Mouse (Mus musculus) midbrain, embryonic 10.5 days (tissue): ENCODE measurements around the gene Mboat2. TPM values are rescaled to one million over a fixed set of nuclear protein-coding genes. Genes with fewer than 3 reads are reported as not detected.

ENCODE experiments used
- DNase-seq: peaks from one replicate; pipeline ENCODE4 v3.0.0-alpha.2; 2017; ENCODE audit warnings: low spot score
- H3K27ac ChIP-seq: fragments of 300-500 bp; sonication (generic); replicated peaks from 2 replicates; pipeline ENCODE4 v1.5.1; 2016; ENCODE audit warnings: mild to moderate bottlenecking
- H3K27me3 ChIP-seq: fragments of 300-500 bp; sonication (generic); 2 replicates; pipeline ENCODE4 v1.6.1; 2016; ENCODE audit warnings: low read depth, mild to moderate bottlenecking; ENCODE audit not compliant: poor library complexity, severe bottlenecking
- H3K36me3 ChIP-seq: fragments of 300-500 bp; sonication (generic); 2 replicates; pipeline ENCODE4 v1.6.1; 2016; ENCODE audit warnings: mild to moderate bottlenecking, moderate library complexity
- H3K4me1 ChIP-seq: fragments of 300-500 bp; sonication (generic); 2 replicates; pipeline ENCODE4 v1.6.1; 2016
- H3K4me3 ChIP-seq: fragments of 300-500 bp; sonication (generic); 2 replicates; pipeline ENCODE4 v1.5.1; 2016; ENCODE audit warnings: mild to moderate bottlenecking, moderate library complexity
- H3K9me3 ChIP-seq: fragments of 300-500 bp; sonication (generic); replicated peaks from 2 replicates; pipeline ENCODE4 v1.6.1; 2016; ENCODE audit warnings: mild to moderate bottlenecking
- WGBS: fragments of 180-500 bp; shearing (Covaris S2); methylation state at CpG from one replicate; pipeline ENCODE4 v1.1.7; 2016; 5-methylcytosine and 5-hydroxymethylcytosine counted together
- polyA plus RNA-seq: library from polyadenylated mRNA; unstranded; fragments of >200 nt; fragmentation: Nextera tagmentation; extraction: Ambion mirVana; gene quantifications from 2 replicates; pipeline ENCODE4 v1.2.1, GENCODE M21; 2016

The Mboat2 gene
- 49.8 and 56.8 TPM in 2 replicates for polyA plus RNA-seq

DNA sequence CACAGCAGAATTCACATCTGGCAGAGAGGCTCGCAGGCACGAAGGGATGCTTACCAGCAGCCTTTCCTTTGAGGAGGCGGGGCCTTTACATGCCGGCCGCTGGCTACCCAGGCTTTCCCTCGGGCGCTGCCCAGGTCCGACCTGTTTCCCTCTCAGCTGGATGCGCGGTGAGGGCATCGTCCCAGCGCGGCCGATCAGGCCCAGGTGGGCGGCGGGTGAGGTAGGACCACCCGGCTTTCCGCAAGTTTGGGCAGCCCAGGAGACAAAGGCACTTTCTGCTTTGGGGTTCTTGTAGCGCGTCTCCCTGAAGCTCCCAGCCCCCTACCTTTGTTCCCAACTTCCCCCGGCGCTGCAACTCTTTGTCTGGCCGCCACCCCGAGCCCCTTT, at the start of gene Mboat2:
Gene Mboat2, plus strand, starts transcription at position 114 of the 387 bp plus-strand sequence.
- Histone ChIP-seq H3K4me3 (peak within 1 kb of the TSS; percentile 83), H3K27me3 (no peaks in the 10 kb centered on the region), H3K36me3 (no peaks in the 10 kb centered on the region; the same call in 1 of the 2 replicates), H3K27ac (peak within 1 kb of the TSS; percentile 99), H3K9me3 (no peaks in the 10 kb centered on the region), H3K4me1 (peaks cover 49% of the 10 kb centered on the region)
- DNase-seq, result no peak
- under 1% methylated on average over 24 of the region's 24 CpGs for WGBS

DNA sequence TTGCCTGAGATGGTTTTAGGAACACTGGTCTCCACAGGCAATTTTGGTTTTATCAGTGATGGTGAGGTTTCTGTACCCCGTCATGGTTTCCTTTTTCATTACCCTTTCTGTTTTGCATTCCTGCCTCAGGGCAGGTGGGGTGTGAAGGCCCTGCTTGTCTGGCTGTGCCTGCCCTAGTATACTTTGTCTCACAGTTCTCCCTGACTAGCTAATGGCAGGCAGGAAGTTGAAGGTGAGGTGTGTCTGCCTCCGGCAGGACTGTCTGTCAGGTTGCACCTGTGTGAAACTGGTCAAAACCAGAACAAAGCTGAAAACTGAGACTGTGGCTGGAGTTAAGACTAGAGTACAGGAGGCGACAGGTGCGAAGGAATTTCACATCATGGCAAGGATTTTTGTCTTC, 46.9 kb upstream of the Mboat2 start:
- H3K4me1 ChIP-seq, result peaks cover 15% of the 10 kb centered on the region
- H3K4me3 ChIP-seq, result no peak overlapping the region
- WGBS, result 83% methylated on average over 4 of the region's 4 CpGs
- DNase-seq, result no peak
- H3K36me3 ChIP-seq, result no peaks in the 10 kb centered on the region
- H3K27me3 ChIP-seq, result peaks cover 8% of the 10 kb centered on the region; the same call in 1 of the 2 replicates
- no peaks in the 10 kb centered on the region for H3K9me3 ChIP-seq
- H3K27ac ChIP-seq, result no peak overlapping the region

DNA sequence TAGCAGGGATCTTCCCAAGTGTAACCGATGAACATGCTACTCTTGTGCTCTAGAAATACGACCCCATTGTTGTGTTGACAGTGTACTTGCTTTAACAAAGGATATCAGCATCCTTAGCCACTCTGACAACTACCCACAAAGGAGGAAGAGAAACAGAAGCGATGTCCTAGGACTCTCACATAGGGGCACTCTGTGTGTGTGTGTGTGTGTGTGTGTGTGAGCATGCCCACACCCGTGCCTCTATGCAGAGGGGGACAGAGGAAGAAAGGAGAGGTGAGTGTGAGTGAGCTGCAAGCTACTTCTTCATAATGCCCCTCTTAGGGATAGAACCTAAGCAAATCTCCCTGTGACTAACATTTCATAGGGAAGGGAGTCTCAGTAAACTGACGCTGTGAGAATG, 44.8 kb upstream of the Mboat2 start:
- Histone ChIP-seq H3K27me3 (peaks cover 8% of the 10 kb centered on the region; the same call in 1 of the 2 replicates), H3K4me1 (peaks cover 15% of the 10 kb centered on the region), H3K36me3 (no peaks in the 10 kb centered on the region), H3K27ac (no peak overlapping the region), H3K9me3 (no peaks in the 10 kb centered on the region), H3K4me3 (no peak overlapping the region)
- WGBS, result 81% methylated on average over 5 of the region's 5 CpGs
- DNase-seq, result no peak

DNA sequence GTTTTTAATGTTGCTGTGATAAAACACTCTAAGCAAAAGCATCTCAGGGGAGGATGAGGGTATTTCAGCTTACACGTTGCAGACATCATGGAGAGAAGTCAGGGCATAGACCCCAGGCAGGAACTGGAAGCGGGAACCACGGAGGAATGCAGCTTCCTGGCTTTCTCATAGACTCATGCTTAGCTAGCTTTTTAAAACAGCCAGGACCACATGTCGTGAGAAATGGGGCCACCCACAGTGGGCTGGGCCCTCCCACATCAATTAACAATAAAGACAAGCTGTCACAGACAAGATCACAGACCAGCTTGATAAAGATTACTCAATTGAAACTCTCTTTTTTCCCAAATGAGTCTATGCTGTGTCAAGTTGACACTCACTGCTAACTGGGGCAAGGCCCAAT, 44.4 kb upstream of the Mboat2 start:
- H3K36me3 ChIP-seq, result no peaks in the 10 kb centered on the region
- WGBS, result 24% methylated on average over 4 of the region's 4 CpGs
- H3K27me3 ChIP-seq, result peaks cover 8% of the 10 kb centered on the region; the same call in 1 of the 2 replicates
- H3K4me1 ChIP-seq, result peaks cover 15% of the 10 kb centered on the region
- H3K27ac ChIP-seq, result no peak overlapping the region
- H3K9me3 ChIP-seq, result no peaks in the 10 kb centered on the region
- DNase-seq, result peak; percentile 24
- no peak overlapping the region for H3K4me3 ChIP-seq

DNA sequence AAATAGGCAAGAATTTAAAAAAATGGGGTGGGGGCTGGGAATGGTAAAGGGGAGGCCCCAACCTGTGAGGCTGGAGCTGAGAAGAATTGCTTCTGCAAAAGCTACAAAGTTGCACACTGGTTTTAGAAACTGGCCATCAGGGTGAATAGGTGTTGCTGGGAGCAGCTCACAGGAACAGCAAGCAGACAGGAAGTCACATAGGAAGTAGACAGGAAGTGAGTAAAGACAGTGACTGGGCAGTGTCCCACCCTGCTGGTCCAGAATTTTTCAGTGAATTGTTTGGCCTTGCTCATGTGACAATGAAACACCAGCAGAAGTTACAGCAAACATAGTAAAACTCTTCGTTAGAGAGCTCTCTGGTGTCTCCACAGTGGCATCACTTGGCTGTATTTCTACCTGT, 41.0 kb upstream of the Mboat2 start:
- 83% methylated on average over 1 of the region's 1 CpGs for WGBS
- DNase-seq, result no peak
- Histone ChIP-seq H3K36me3 (no peaks in the 10 kb centered on the region), H3K4me3 (no peak overlapping the region), H3K9me3 (no peaks in the 10 kb centered on the region), H3K27me3 (peaks cover 8% of the 10 kb centered on the region; the same call in 1 of the 2 replicates), H3K4me1 (peaks cover 12% of the 10 kb centered on the region), H3K27ac (no peak overlapping the region)

DNA sequence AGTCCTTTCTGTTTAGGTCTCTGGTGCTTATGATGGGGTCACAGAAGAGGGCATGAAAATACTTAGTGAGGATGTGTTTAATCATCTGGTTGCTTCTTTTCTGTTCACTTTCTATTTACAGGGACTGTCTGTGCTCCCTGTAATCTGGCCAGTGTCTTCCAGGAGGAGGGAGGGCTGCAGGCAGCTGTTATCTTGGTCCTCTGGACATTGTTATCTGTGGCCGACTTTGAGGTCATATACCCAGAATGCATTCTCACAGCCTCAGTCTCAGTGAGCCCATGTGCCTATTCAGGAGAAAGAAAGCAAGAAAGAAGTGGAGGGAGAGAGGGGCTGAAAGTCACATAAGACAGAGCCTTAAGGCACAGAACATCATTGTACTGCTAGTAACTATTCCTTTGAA, 19.4 kb upstream of the Mboat2 start:
- Histone ChIP-seq H3K36me3 (0 out of 2 replicates have a peak, but pooled peaks cover 4% of the 10 kb centered on the region), H3K9me3 (no peaks in the 10 kb centered on the region), H3K27ac (no peak overlapping the region), H3K4me1 (peaks cover 3% of the 10 kb centered on the region; the same call in 1 of the 2 replicates), H3K27me3 (no peaks in the 10 kb centered on the region), H3K4me3 (no peak overlapping the region)
- DNase-seq, result no peak
- 62% methylated on average over 1 of the region's 1 CpGs for WGBS

DNA sequence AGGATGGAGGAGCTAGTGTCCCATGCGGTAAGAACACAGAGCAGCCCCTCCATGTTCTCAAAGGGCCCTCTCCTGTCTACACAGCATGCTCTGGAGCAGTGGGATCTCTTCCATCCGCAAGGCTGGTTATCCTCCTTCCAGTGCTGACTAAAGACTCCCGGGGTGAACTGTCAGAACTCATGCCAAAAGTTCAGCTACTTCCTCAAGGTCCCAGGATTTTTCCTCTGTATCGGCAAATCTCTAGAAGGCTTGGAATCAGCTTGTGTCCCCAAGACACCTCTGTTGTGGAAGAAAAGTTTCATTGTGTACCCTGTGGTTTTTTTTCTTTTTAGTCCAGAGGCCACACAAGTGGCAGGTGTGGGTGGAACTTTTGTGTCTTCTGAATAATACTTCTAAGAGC, 18.8 kb upstream of the Mboat2 start:
- no peaks in the 10 kb centered on the region for H3K27me3 ChIP-seq
- no peak for DNase-seq
- H3K27ac ChIP-seq, result no peak overlapping the region
- no peaks in the 10 kb centered on the region for H3K9me3 ChIP-seq
- peaks cover 3% of the 10 kb centered on the region; the same call in 1 of the 2 replicates for H3K4me1 ChIP-seq
- H3K4me3 ChIP-seq, result no peak overlapping the region
- WGBS, result 84% methylated on average over 4 of the region's 4 CpGs
- 0 out of 2 replicates have a peak, but pooled peaks cover 4% of the 10 kb centered on the region for H3K36me3 ChIP-seq

DNA sequence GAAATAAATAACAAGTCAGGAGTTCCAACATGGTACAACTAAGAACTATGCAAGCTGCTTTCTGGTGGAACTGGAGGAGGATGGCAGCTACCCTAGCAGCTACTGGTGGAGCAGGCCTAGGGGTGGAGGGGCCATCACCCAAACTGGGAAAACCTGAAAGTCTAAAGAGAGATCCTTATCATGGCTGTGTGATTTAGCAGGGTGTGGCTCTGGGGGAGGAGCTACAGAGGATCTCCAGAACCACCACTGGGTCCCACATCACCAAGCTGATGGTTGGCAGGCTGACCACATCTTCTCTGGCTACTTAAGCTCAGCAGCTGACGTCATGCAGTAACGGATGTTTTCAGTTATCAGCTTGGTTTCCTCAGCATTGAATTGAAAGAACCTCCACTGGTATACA, 7.8 kb upstream of the Mboat2 start:
- no peak for DNase-seq
- Histone ChIP-seq H3K4me3 (no peak overlapping the region), H3K9me3 (no peaks in the 10 kb centered on the region), H3K27me3 (no peaks in the 10 kb centered on the region), H3K27ac (no peak overlapping the region), H3K36me3 (peaks cover 4% of the 10 kb centered on the region), H3K4me1 (0 out of 2 replicates have a peak, but pooled peaks cover 5% of the 10 kb centered on the region)
- WGBS, result 85% methylated on average over 2 of the region's 2 CpGs

DNA sequence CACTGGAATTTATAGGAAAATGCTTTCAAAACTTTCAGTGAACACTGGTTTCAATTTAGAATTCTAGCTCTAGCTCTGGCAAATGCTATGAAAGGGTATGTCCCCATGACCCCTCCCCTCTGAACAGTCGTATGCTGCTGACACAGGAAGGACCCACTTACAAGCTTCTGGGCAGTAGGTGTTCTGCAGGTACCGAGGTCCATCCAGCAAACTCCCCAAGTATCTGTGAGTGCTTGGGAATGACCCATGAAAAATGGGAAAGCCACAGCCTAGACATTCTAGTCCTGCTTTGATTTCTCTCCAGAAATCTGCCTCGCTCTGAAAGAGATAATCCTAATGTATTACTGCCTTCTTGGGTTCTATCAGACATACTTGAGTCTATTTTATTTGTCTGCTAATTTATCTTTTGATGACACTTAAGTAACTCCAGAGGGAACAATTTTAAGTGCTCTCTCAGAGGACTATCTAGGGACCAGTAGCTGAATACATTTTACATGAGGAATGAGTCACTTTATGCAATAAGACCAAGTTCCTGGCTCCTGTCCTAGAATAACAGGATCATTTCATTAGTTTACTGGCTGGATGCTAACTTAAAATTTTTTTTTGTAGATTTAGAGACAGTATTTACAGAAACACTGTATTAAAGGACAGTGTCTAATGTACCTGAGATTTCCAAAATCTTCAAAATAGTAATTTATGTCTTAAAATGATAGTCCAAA, 6.9 kb upstream of the Mboat2 start:
- Histone ChIP-seq H3K4me1 (peaks cover 9% of the 10 kb centered on the region; the same call in 1 of the 2 replicates), H3K36me3 (peaks cover 4% of the 10 kb centered on the region), H3K27ac (no peak overlapping the region), H3K27me3 (no peaks in the 10 kb centered on the region), H3K9me3 (no peaks in the 10 kb centered on the region), H3K4me3 (no peak overlapping the region)
- DNase-seq, result no peak
- 84% methylated on average over 3 of the region's 3 CpGs for WGBS

DNA sequence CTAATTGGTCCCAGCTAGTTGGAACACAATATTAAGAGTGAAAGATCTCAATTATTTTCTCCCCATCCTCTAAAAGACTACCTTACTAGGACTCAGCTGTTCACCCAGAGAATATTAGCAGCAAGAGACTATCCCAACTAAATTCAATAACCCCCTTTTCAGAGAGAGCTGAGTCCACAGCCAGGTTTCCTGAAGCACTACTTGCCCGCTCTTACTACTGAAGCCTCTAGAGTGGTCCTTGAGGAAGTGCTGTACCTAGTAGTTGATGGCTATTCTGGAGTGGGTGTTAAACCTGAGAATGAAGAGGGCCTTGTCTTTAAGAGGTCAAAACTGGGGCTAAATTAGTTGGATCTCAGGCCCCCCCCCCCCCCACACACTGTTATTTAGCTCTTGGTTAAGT, 593 bp upstream of the Mboat2 start:
- Histone ChIP-seq H3K4me1 (peaks cover 49% of the 10 kb centered on the region), H3K27ac (peak overlapping the region; percentile 99), H3K36me3 (no peaks in the 10 kb centered on the region; the same call in 1 of the 2 replicates), H3K27me3 (no peaks in the 10 kb centered on the region), H3K9me3 (no peaks in the 10 kb centered on the region), H3K4me3 (peak overlapping the region; percentile 83)
- DNase-seq, result no peak
- 41% methylated on average over 1 of the region's 1 CpGs for WGBS

DNA sequence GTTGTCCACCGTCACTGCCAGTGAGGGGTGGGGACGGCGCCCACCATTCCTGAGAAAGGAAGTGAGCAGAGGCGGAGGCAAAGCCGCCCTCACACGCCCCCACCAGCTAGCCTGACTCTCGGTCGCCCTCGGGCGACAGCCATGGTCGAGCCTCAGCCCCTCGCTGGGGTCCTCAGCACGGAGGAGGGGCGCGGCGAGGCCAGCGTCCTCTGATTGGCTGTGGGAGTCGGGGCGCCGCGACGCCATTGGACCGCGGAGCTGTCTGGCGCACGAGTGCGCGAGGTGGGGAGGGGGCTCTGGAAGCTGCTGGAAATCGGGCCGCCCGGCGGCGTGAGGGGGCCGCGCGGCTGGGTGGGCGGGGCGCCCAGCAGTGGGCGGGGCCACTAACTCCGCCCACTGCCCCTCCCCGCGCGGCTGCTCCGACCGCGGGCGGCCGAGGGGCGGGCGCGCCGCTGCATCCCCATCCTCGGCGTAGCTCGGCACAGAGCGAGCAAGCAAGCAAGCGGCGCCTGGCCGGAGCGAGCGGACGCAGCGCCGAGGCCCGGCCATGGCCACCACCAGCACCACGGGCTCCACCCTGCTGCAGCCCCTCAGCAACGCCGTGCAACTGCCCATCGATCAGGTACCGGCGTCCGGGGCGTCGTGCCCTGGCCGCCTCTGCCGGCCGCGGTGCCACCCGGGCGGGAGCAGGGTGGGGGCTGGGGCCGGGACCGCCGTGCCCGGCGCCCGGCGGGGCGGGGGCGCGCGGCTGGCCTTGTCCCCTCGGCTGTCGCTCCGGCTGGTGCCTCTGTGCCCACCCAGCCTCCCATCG, 679 bp downstream of the Mboat2 start:
- Histone ChIP-seq H3K27me3 (no peaks in the 10 kb centered on the region), H3K4me3 (peak overlapping the region; percentile 83), H3K36me3 (no peaks in the 10 kb centered on the region; the same call in 1 of the 2 replicates), H3K9me3 (no peaks in the 10 kb centered on the region), H3K27ac (peak overlapping the region; percentile 99), H3K4me1 (peaks cover 49% of the 10 kb centered on the region)
- under 1% methylated on average over 86 of the region's 95 CpGs for WGBS
- DNase-seq, result peak; percentile 99

DNA sequence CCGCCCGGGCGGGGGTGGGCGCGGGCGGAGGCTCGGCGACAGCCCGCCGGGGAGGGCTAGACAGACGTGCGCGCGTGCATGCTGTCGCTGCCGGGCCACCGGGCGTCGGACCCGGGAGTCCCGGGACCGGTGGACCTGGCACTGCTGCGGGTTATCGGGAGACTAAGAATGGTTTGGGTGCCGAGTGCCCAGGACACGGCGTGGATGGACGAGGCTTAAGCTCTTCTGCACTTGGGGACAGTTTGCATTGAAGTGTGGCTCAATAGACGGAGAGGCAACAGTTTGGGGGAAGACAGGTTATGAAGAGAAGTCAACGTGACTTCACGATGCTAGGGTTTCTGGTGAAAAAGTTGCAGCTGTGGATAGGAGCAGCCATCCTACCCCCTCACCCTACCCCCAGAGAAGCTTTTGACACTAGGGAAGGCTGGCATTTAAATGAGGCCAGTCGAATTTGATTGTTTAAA, 1.3 kb downstream of the Mboat2 start:
- Histone ChIP-seq H3K27ac (peak overlapping the region; percentile 99), H3K27me3 (no peaks in the 10 kb centered on the region), H3K4me1 (peaks cover 47% of the 10 kb centered on the region), H3K36me3 (no peaks in the 10 kb centered on the region), H3K4me3 (peak overlapping the region; percentile 83), H3K9me3 (no peaks in the 10 kb centered on the region)
- under 1% methylated on average over 32 of the region's 32 CpGs for WGBS
- DNase-seq, result no peak
